Mouse (Mus musculus) forebrain, embryonic 16.5 days (tissue): Measurements from ENCODE around the gene Dhx37. TPM values are rescaled to one million over a fixed set of nuclear protein-coding genes. Genes with fewer than 3 reads are reported as not detected.

ENCODE experiments used
- ATAC-seq: fragments of 200-750 bp; cut with Nextera tagmentation; 2 replicates; pipeline ENCODE4 v1.8.0; 2017; ENCODE audit warnings: mild to moderate bottlenecking, moderate library complexity
- H3K27ac ChIP-seq: fragments of 300-500 bp; sonication (generic); 2 replicates; pipeline ENCODE4 v1.5.1; 2014; ENCODE audit warnings: low read length, control low read depth
- H3K27me3 ChIP-seq: fragments of 300-500 bp; sonication (generic); replicated peaks from 2 replicates; pipeline ENCODE4 v1.6.1; 2014; ENCODE audit warnings: low read length; ENCODE audit not compliant: control insufficient read depth, insufficient read depth
- H3K36me3 ChIP-seq: fragments of 300-500 bp; sonication (generic); 2 replicates; pipeline ENCODE4 v1.6.1; 2014; ENCODE audit not compliant: control insufficient read depth, insufficient read depth
- H3K4me1 ChIP-seq: fragments of 300-500 bp; sonication (generic); replicated peaks from 2 replicates; pipeline ENCODE4 v1.6.1; 2014; ENCODE audit warnings: low read length; ENCODE audit not compliant: control insufficient read depth, insufficient read depth
- H3K4me2 ChIP-seq: fragments of 300-500 bp; sonication (generic); 2 replicates; pipeline ENCODE4 v1.6.1; 2014; ENCODE audit warnings: mild to moderate bottlenecking, low read length, control low read depth
- H3K4me3 ChIP-seq: fragments of 300-500 bp; sonication (generic); replicated peaks from 2 replicates; pipeline ENCODE4 v1.5.1; 2014; ENCODE audit warnings: mild to moderate bottlenecking, low read length, control low read depth
- H3K9ac ChIP-seq: fragments of 300-500 bp; sonication (generic); replicated peaks from 2 replicates; pipeline ENCODE4 v1.6.1; 2014; ENCODE audit warnings: low read depth, low read length, control low read depth
- H3K9me3 ChIP-seq: fragments of 300-500 bp; sonication (generic); 2 replicates; pipeline ENCODE4 v1.6.1; 2016; ENCODE audit warnings: low read length; ENCODE audit not compliant: control insufficient read depth
- WGBS: fragments of 180-500 bp; shearing (Covaris S2); extraction: QIAGEN DNeasy Blood & Tissue Kit; methylation state at CpG from one replicate; pipeline ENCODE4 v1.1.7; 2014; 5-methylcytosine and 5-hydroxymethylcytosine counted together
- microRNA-seq: library from miRNA; unstranded; fragments of <30 nt; microRNA quantifications from one replicate; pipeline ENCODE4, GENCODE M21; 2017
- polyA plus RNA-seq: library from polyadenylated mRNA; unstranded; fragments of >200 nt; fragmentation: Nextera tagmentation; extraction: Ambion mirVana; gene quantifications from 2 replicates; pipeline ENCODE4 v1.2.1, GENCODE M21; 2015

The Dhx37 gene
- polyA plus RNA-seq, 1 experiment from 2014 or later = 13.5 TPM

- no peak for ATAC-seq
- Histone ChIP-seq H3K4me1 (0 out of 2 replicates have a peak, but pooled peaks cover 5% of the 10 kb centered on the region), H3K27ac (no peak overlapping the region), H3K9me3 (no peaks in the 10 kb centered on the region), H3K27me3 (no peaks in the 10 kb centered on the region), H3K9ac (no peak overlapping the region), H3K4me2 (no peak overlapping the region), H3K36me3 (no peaks in the 10 kb centered on the region), H3K4me3 (no peak overlapping the region)
- whole genome bisulfite sequencing = 75% methylated on average over 7 of the region's 7 CpGs
Observed at GRCm38 (mm10) chr5:125363894-125364293, 70.0 kb downstream of the Dhx37 start.

Small RNA genes lying within 50 kb of the gene (microRNA-seq; reads per million reads assigned to microRNA genes)
- not detected for gene Gm27551

Other genes starting within 250 kb of the Dhx37 start
- 33.4 and 38.3 TPM in 2 replicates for gene Scarb1, start 93.0 kb downstream of the Dhx37 start, polyA plus RNA-seq
- 0.39 and 0.46 TPM in 2 replicates for gene Gm10382, start 44.8 kb downstream of the Dhx37 start, polyA plus RNA-seq
- gene Ubc, start 43.9 kb downstream of the Dhx37 start, polyA plus RNA-seq = 1,295 and 1,372 TPM in 2 replicates
- 37.8 and 38.3 TPM in 2 replicates for gene Bri3bp, start 7.4 kb upstream of the Dhx37 start, polyA plus RNA-seq
- gene Aacs, start 41.7 kb upstream of the Dhx37 start, polyA plus RNA-seq = 96.0 and 98.9 TPM in 2 replicates
- 8.4 and 9.1 TPM in 2 replicates for gene Tmem132b, start 97.7 kb upstream of the Dhx37 start, polyA plus RNA-seq